ENCODE assay signal across 9 mouse cellular contexts in genomic region chr14:46941077-46941476, GRCm38 (mm10). TPM values are rescaled to one million over a fixed set of nuclear protein-coding genes. Genes with fewer than 3 reads are reported as not detected.
DNase-seq lines count a peak whose midpoint lies in the region; ATAC-seq and TF ChIP-seq lines count a peak whose summit lies in the region.
"Had no signal": no experiment of that assay in that cellular context is flagged by ENCODE, and none has a peak within 500 bp of the region (broad histone marks: within the 10 kb centered on the region; RNA-seq: fewer than 3 reads in every experiment).

No protein-coding gene starts in this region.

- no peaks in the 10 kb centered on the region for H3K36me3 ChIP-seq in lung, embryonic 16.5 days (ENCODE audit: control insufficient read depth, insufficient read depth, low read length)
- no peaks in the 10 kb centered on the region for H3K36me3 ChIP-seq in hindbrain, postnatal 0 days (ENCODE audit: insufficient read depth, low read length)
- no peaks in the 10 kb centered on the region for H3K36me3 ChIP-seq in neural tube, embryonic 13.5 days

- peak overlapping the region; percentile 37 for H3K27ac ChIP-seq in lung, embryonic 16.5 days (ENCODE audit: low read length)
- H3K27ac ChIP-seq in hindbrain, postnatal 0 days = peak overlapping the region; percentile 37; the same call in 1 of the 2 replicates
- no peak overlapping the region for H3K27ac ChIP-seq in neural tube, embryonic 13.5 days (replicated peaks)
- H3K27ac ChIP-seq: liver, embryonic 14.5 days had no signal

- TF ChIP-seq CTCF in hindbrain, postnatal 0 days (IDR thresholded peaks at IDR 0.05; ENCODE audit: low read depth) = no peak

- H3K9me3 ChIP-seq in lung, embryonic 16.5 days (ENCODE audit: control insufficient read depth, low read length) = no peaks in the 10 kb centered on the region
- H3K9me3 ChIP-seq in hindbrain, postnatal 0 days (ENCODE audit: low read length) = no peaks in the 10 kb centered on the region
- no peaks in the 10 kb centered on the region for H3K9me3 ChIP-seq in neural tube, embryonic 13.5 days

- ATAC-seq in lung, embryonic 16.5 days (ENCODE audit: low read depth) = 0 out of 2 replicates have a peak, but pooled peaks have one; percentile 22
- peak; percentile 41 for ATAC-seq in hindbrain, postnatal 0 days
- peak; percentile 69 for ATAC-seq in neural tube, embryonic 13.5 days (ENCODE audit: low read depth)

- H3K9ac ChIP-seq in lung, embryonic 16.5 days (ENCODE audit: low read length) = no peak overlapping the region
- no peak overlapping the region for H3K9ac ChIP-seq in hindbrain, postnatal 0 days (replicated peaks; ENCODE audit: low read length)
- no peak overlapping the region for H3K9ac ChIP-seq in neural tube, embryonic 13.5 days
- H3K9ac ChIP-seq: liver, embryonic 14.5 days had no signal

- H3K4me2 ChIP-seq in lung, embryonic 16.5 days (ENCODE audit: low read depth, low read length) = no peak overlapping the region
- no peak overlapping the region for H3K4me2 ChIP-seq in hindbrain, postnatal 0 days (ENCODE audit: low read depth, low read length)
- H3K4me2 ChIP-seq in neural tube, embryonic 13.5 days = no peak overlapping the region

- 32% methylated on average over 6 of the region's 6 CpGs for WGBS in lung, embryonic 16.5 days
- 39% methylated on average over 6 of the region's 6 CpGs for whole genome bisulfite sequencing in hindbrain, postnatal 0 days
- WGBS in neural tube, embryonic 13.5 days = 50% methylated on average over 6 of the region's 6 CpGs

- no peak overlapping the region for H3K4me3 ChIP-seq in lung, embryonic 16.5 days (ENCODE audit: low read length)
- H3K4me3 ChIP-seq in hindbrain, postnatal 0 days (ENCODE audit: low read length) = no peak overlapping the region
- H3K4me3 ChIP-seq in neural tube, embryonic 13.5 days = no peak overlapping the region

- no peaks in the 10 kb centered on the region for H3K27me3 ChIP-seq in lung, embryonic 16.5 days (ENCODE audit: control insufficient read depth, insufficient read depth, low read depth, low read length)
- no peaks in the 10 kb centered on the region for H3K27me3 ChIP-seq in hindbrain, postnatal 0 days (ENCODE audit: insufficient read depth, low read length)
- no peaks in the 10 kb centered on the region for H3K27me3 ChIP-seq in neural tube, embryonic 13.5 days

- peak; percentile 52 for DNase-seq in embryo, embryonic 11 days
- DNase-seq in embryo, embryonic 9.5 days (ENCODE audit: extremely low spot score) = no peak
- DNase-seq in lung, postnatal 25 days (ENCODE audit: low spot score) = no peak
- no peak for DNase-seq in hindbrain, postnatal 0 days (ENCODE audit: low spot score)
- DNase-seq in thymus, postnatal 4 days = no peak
- no peak for DNase-seq in adrenal gland, postnatal 4 days (ENCODE audit: low spot score in 2 of 2)

- H3K4me1 ChIP-seq in lung, embryonic 16.5 days (replicated peaks; ENCODE audit: control insufficient read depth, insufficient read depth, low read length) = peaks cover 17% of the 10 kb centered on the region
- H3K4me1 ChIP-seq in hindbrain, postnatal 0 days (ENCODE audit: insufficient read depth, low read length) = peaks cover 7% of the 10 kb centered on the region; the same call in 1 of the 2 replicates
- peaks cover 21% of the 10 kb centered on the region for H3K4me1 ChIP-seq in neural tube, embryonic 13.5 days (replicated peaks)

RNA-seq across cellular contexts. Expression of gene Samd4, which starts 58.4 kb away (rescaled TPM):
- 6.2 and 6.6 TPM in 2 replicates for polyA plus RNA-seq in lung, embryonic 16.5 days (2015; fragmentation: Nextera tagmentation; extraction: Ambion mirVana)
- 14.3 and 14.7 TPM in 2 replicates for total RNA-seq in hindbrain, postnatal 0 days (2014; rRNA removed)
- 4.4 and 4.9 TPM in 2 replicates for polyA plus RNA-seq in hindbrain, postnatal 0 days (2015; fragmentation: Nextera tagmentation; extraction: Ambion mirVana)
- polyA plus RNA-seq in neural tube, embryonic 13.5 days (2015; fragmentation: Nextera tagmentation; extraction: Ambion mirVana) = 3.1 and 4.5 TPM in 2 replicates
- total RNA-seq in adrenal gland, postnatal 4 days (2021) = 10 to 100 TPM; 20.5 to 24.6 TPM
